Mouse (Mus musculus) right cerebral cortex, postnatal 4 days (tissue): ENCODE measurements around the gene Prl.
"Not testable (repeated sequence)": the region's sequence is repeated elsewhere in the genome, so short reads cannot be mapped to it uniquely, and the experiment has no call there.

ENCODE experiments used
- DNase-seq: peaks from one replicate; pipeline ENCODE4 v3.0.0-alpha.2; 2022

Gene Prl

GRCm38 (mm10) chr13:27057270-27057669 lies at the start of gene Prl:
Gene Prl, plus strand, starts transcription at chr13:27057570.
- no peak for DNase-seq

- no peak for DNase-seq
These were observed 30.8 kb upstream of the Prl start for GRCm38 (mm10) chr13:27026614-27027013.

GRCm38 (mm10) chr13:27027376-27027775 lies 30.0 kb upstream of the Prl start:
- DNase-seq = no peak

- DNase-seq = no peak
These were observed 28.7 kb upstream of the Prl start for GRCm38 (mm10) chr13:27028501-27029240.

GRCm38 (mm10) chr13:27031101-27031852 lies 26.1 kb upstream of the Prl start:
- no peak for DNase-seq

- no peak for DNase-seq
These were observed 25.5 kb upstream of the Prl start for GRCm38 (mm10) chr13:27031853-27032240.

GRCm38 (mm10) chr13:27032998-27033397 lies 24.4 kb upstream of the Prl start:
- DNase-seq = no peak

- DNase-seq = no peak
These were observed 15.2 kb upstream of the Prl start for GRCm38 (mm10) chr13:27042185-27042584.

- no peak for DNase-seq
These were observed 14.0 kb upstream of the Prl start for GRCm38 (mm10) chr13:27043326-27043725.

GRCm38 (mm10) chr13:27059177-27059576 lies 1.8 kb downstream of the Prl start:
- DNase-seq = no peak

- not testable (repeated sequence) for DNase-seq
These were observed 36.5 kb downstream of the Prl start, which contains the start of gene Prl3d1 for GRCm38 (mm10) chr13:27093890-27094289. Gene Prl3d1, plus strand, starts transcription at chr13:27094190.
